Mouse (Mus musculus): ENCODE results near the gene Snap47.

Gene Snap47

DNA sequence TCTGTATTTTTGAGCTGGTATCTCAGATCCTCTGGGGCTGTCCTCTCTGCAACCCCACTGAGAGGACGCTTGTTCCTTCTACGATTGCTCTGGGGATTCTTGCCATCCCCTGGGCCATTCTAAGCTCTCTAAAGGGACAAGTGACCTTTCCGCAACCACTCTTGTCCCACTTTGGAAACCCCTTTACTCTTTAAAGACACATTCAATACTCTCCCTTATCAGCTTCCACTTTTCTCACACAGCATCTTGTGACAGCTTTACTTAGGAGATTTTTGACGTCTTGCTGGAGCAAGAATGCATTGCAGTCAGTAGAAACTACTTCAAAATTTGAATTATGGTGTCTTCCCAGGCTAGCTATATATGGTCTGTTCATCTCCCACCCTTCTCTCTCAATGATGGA, at the start of gene Snap47:
TSS of gene Snap47 (minus strand) at position 101 of the 400 bp plus-strand sequence.
- no peak for DNase-seq (ENCODE audit: low spot score in 2 of 2)

DNA sequence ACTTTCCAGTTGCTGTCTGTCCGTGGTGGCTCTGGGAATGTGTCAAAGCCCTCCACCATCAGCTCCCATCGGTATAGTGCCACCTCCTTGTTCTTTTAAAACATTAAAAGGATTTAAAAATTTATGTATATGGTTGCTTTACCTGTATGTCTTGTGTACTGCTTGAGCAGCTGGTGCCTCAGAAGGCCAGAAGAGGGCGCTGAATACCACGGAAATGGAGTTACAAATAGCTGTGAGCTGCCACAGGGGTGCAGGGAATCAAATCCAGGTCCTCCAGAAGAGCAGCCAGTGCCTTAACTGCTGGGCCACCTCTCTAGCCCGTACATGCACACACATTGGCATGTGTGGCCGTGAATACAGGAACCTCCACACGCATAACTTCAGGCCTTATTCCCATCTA, 46.8 kb upstream of the Snap47 start:
- DNase-seq (ENCODE audit: low spot score in 2 of 2), result no peak

DNA sequence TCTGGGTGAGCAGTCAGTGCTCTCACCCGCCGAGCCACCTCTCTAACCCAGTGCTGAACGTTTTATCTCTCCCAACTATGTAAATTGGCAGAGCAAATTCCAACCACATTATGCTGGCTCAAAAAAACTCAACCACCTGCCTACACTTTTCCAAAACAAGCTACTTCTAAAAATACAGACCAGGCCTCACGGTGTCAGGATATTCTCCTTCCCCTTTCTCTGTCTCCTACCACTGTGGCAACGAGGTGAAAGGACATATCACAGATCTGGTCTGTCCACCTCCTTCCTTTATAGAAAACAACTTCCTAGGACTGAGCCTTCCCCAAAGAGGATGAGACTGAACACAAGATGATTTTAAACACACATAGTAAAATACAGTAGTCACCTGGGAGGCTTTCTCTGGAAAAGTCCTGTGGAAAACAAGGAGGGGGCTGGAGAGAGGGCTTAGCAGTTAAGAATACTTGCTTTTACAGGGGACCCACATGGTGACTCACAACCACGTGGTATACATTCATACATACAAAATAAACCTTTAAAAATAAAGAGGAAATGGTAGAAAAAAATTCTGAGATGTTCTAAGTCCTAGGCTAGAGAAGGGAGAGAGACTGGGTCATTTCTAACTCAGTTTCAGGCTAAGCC, 45.8 kb upstream of the Snap47 start:
- no peak for DNase-seq (ENCODE audit: low spot score in 2 of 2)

DNA sequence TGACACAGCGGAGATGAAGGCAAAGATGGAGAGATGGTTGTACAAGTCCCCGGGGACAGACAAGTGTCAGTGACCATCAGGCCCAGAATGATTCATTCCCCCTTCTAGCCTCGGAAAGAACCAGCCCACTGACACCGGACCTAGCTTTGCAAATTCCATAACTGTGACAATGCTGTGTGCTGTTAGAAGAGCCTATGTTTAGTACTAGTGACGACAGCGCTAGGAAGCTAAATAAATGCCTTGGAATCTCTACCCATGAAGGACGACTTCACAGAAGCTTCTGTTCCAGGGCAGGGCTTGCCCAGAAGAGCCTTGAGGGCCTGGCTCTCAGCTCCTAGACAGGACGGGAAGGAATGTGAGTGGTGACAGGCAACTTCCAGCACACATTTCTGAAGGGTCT, 35.2 kb upstream of the Snap47 start:
- DNase-seq (ENCODE audit: low spot score in 2 of 2), result no peak

GRCm38 (mm10) chr11:59485641-59486040, 34.7 kb upstream of the Snap47 start:
- no peak for DNase-seq (ENCODE audit: low spot score in 2 of 2)

DNA sequence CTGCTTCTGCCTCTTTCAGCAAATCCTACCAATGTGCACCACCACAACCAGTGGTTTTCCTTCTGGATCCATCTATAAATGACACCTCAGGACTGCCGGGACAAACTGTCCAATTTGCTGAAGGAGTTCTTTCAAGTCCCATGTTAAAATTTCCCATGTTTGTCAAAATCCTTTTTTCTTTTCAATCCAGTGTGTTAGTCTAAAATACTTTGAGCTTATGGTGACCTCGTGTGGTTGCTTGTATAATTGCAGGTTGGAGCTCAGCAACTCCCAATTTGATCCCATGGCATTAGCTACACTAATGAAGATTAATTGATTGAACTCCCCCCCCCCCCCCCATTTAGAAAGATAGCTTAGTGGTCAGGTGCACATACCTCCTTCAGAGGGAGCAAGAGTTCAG, 32.2 kb upstream of the Snap47 start:
- DNase-seq (ENCODE audit: low spot score in 2 of 2), result peak in 1 of 2 experiments; percentile 32

DNA sequence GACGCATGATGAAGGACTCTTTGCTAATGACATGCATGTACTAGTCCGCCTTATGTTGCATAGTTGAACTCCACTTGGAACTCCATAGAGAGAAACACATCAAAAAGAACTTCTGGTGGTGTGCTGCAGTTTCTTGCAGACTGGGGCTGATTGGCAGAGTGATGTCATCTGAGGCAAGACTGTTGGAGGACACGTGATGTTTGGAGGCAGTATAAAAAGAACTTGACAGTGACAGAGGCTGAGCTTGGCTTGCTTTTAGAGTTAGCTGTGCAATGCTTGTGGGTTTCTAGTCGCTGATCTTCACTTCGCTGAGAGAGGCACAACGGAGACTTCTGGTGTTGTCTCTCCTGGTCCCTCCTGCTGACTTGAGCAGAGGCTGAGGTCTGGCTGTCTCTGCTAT, 26.3 kb upstream of the Snap47 start:
- DNase-seq (ENCODE audit: low spot score in 2 of 2), result no peak

- DNase-seq (ENCODE audit: low spot score in 2 of 2), result peak; percentile 74 to 81
These were observed 21.3 kb upstream of the Snap47 start, which contains the start of gene Zfp867 for GRCm38 (mm10) chr11:59472326-59472677. Gene Zfp867, minus strand, starts transcription at chr11:59472474.

GRCm38 (mm10) chr11:59471413-59472325, 20.7 kb upstream of the Snap47 start:
- no peak for DNase-seq (ENCODE audit: low spot score in 2 of 2)

DNA sequence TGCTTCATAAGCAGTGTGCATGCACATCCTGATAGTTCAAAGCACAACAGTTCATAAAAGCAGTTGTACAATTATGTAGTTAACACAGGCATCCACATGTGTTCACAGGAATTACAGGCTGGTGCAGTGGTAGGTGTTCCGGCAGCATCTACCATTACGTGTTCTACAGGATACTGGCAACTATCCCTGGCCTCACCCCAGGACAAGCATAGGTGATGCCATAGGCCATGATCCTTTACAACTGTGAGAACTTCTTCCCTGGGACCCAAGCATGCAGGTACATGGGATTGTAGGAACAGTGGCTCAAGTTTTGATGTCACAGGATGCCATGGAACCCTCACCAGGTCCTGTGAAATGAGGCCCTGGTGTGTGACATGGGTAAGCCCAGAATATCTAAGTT, 9.5 kb upstream of the Snap47 start:
- no peak for DNase-seq (ENCODE audit: low spot score in 2 of 2)

GRCm38 (mm10) chr11:59458973-59459372, 8.0 kb upstream of the Snap47 start:
- DNase-seq (ENCODE audit: low spot score in 2 of 2), result no peak

GRCm38 (mm10) chr11:59456891-59457290, 5.9 kb upstream of the Snap47 start:
- no peak for DNase-seq (ENCODE audit: low spot score in 2 of 2)

- DNase-seq (ENCODE audit: low spot score in 2 of 2), result no peak
These were observed 5.4 kb upstream of the Snap47 start for GRCm38 (mm10) chr11:59456346-59456745.

- DNase-seq (ENCODE audit: low spot score in 2 of 2), result peak; percentile 46 to 52
These were observed 685 bp downstream of the Snap47 start for GRCm38 (mm10) chr11:59450230-59450771.

- peak; percentile 77 to 89 for DNase-seq (ENCODE audit: low spot score in 2 of 2)
These were observed 1.2 kb downstream of the Snap47 start, which contains the start of gene Jmjd4 for GRCm38 (mm10) chr11:59449741-59450229. Gene Jmjd4, plus strand, starts transcription at chr11:59450045.

DNA sequence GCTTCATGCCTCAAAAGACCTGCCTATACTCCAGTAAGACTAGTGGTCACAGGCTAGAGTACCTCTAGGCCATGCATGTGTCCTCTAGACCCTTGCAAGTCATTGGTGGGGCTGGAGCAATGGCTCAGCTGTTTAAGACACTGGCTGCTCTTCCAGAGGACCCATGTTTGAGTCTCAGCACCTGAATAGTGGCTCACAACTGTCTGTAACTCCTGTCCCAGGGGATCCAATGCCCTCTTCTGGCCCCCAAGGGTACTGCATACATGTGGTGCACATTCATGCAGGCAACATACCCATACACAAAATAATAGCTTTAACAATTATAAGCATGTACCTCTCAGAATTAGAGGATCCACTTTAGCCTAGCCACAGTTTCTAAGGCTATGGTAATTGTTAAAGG, 7.9 kb downstream of the Snap47 start:
- DNase-seq (ENCODE audit: low spot score in 2 of 2), result no peak

GRCm38 (mm10) chr11:59437954-59438353, 13.0 kb downstream of the Snap47 start:
- DNase-seq (ENCODE audit: low spot score in 2 of 2), result no peak

- no peak for DNase-seq (ENCODE audit: low spot score in 2 of 2)
These were observed 18.7 kb downstream of the Snap47 start for GRCm38 (mm10) chr11:59432261-59432660.

- DNase-seq (ENCODE audit: low spot score in 2 of 2), result no peak
These were observed 21.0 kb downstream of the Snap47 start for GRCm38 (mm10) chr11:59429959-59430358.

DNA sequence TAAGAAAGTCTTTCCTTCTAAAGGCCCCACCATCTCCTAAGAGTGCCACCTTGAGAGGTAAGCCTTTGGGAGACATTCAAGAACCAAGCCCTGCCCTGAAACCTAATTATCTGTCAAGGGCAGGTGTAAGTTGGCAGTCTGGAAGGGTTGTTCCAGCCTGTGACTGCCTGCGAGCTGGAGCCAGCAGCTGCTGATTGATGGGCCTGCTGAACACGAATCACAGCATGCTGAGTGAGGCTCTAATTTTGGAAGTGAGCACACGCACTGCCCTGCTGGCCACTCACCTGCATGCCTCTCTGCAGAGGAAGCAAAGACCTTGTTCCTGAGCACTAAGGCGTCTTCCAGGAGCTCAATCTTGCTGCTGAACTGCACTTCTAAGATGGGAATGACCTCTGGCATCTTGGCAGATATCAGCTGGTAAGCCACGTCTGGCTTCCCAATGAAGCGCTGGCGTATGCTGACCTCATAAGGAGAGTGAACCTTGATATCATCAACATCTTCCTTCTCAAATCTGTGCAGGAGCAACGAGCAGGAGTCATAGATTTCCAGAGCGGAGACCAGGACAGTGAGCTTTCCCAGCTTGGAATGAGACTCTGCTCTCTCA, 22.8 kb downstream of the Snap47 start:
- no peak for DNase-seq (ENCODE audit: low spot score in 2 of 2)

DNA sequence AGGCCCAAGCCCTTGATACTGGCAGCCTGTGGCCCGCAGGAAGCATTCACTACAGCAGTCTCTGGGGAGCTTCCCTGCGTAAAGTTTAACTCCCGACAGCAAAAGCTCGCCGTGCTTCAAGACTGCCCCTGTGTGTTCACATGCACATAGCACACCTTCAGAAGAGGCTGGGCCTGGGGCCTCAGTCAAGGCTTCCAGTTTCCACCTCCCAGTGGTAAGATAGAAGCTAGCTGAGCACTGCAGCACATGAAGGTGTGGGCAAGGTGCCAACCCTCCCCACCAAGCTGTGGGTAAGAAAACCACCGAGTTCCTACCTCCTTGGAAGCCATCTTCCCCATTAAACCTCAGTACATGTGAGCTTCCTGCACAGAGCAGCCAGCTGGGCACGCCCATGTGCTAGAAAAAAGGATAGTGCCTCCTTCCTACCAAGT, 25.3 kb downstream of the Snap47 start:
- peak; percentile 54 to 67 for DNase-seq (ENCODE audit: low spot score in 2 of 2)

- DNase-seq (ENCODE audit: low spot score in 2 of 2), result no peak
These were observed 27.9 kb downstream of the Snap47 start for GRCm38 (mm10) chr11:59423010-59423588.

Data from thymus, postnatal 10 days (tissue).